Mouse (Mus musculus): ENCODE measurements around the gene Srprb. TPM values are rescaled to one million over a fixed set of nuclear protein-coding genes. Genes with fewer than 3 reads are reported as not detected.

Srprb gene
- polyA plus RNA-seq, 1 experiment from 2014 or later = 50.3 TPM

Other genes starting within 250 kb of the Srprb start
- 0.29 and 0.68 TPM in 2 replicates for gene Slco2a1, start 213.4 kb downstream of the Srprb start, polyA plus RNA-seq (2016; fragmentation: Nextera tagmentation; extraction: Ambion mirVana)
- gene Rab6b, start 90.3 kb downstream of the Srprb start, polyA plus RNA-seq (2016; fragmentation: Nextera tagmentation; extraction: Ambion mirVana) = 35.8 and 41.8 TPM in 2 replicates
- 3.3 and 4.5 TPM in 2 replicates for gene Gm20425, start 28.2 kb upstream of the Srprb start, polyA plus RNA-seq (2016; fragmentation: Nextera tagmentation; extraction: Ambion mirVana)
- 12.9 and 13.2 TPM in 2 replicates for gene Trf, start 28.3 kb upstream of the Srprb start, polyA plus RNA-seq (2016; fragmentation: Nextera tagmentation; extraction: Ambion mirVana)
- 1.9 and 3.3 TPM in 2 replicates for gene 1300017J02Rik, start 102.9 kb upstream of the Srprb start, polyA plus RNA-seq (2016; fragmentation: Nextera tagmentation; extraction: Ambion mirVana)
- 94.9 and 96.7 TPM in 2 replicates for gene Topbp1, start 103.1 kb upstream of the Srprb start, polyA plus RNA-seq (2016; fragmentation: Nextera tagmentation; extraction: Ambion mirVana)
- 122 and 132 TPM in 2 replicates for gene Cdv3, start 163.7 kb upstream of the Srprb start, polyA plus RNA-seq (2016; fragmentation: Nextera tagmentation; extraction: Ambion mirVana)

Measured in forebrain, embryonic 12.5 days (tissue).